Mouse (Mus musculus) megakaryocyte, adult 5-6 weeks (primary cell): Measurements from ENCODE around the gene Nfu1. TPM values are rescaled to one million over a fixed set of nuclear protein-coding genes. Genes with fewer than 3 reads are reported as not detected.

Source experiments
- ATAC-seq: 2 replicates; pipeline ENCODE4 v1.8.0; 2016; ENCODE audit warnings: mild to moderate bottlenecking, inconsistent platforms; ENCODE audit not compliant: poor library complexity, severe bottlenecking
- total RNA-seq, 2 experiments: library from RNA; stranded (forward) in 1 of 2; stranded (reverse) in 1 of 2; fragments of 153-499, 151-499 nt in 1 of 2; fragments of 221-1000, 200-1000 nt in 1 of 2; gene quantifications; 2 replicates each; pipeline versions ENCODE4 v1.2.3 to v1.2.4; 2015 to 2017

The Nfu1 gene
- total RNA-seq, 2 experiments from 2014 or later = 72.6 to 104 TPM

DNA sequence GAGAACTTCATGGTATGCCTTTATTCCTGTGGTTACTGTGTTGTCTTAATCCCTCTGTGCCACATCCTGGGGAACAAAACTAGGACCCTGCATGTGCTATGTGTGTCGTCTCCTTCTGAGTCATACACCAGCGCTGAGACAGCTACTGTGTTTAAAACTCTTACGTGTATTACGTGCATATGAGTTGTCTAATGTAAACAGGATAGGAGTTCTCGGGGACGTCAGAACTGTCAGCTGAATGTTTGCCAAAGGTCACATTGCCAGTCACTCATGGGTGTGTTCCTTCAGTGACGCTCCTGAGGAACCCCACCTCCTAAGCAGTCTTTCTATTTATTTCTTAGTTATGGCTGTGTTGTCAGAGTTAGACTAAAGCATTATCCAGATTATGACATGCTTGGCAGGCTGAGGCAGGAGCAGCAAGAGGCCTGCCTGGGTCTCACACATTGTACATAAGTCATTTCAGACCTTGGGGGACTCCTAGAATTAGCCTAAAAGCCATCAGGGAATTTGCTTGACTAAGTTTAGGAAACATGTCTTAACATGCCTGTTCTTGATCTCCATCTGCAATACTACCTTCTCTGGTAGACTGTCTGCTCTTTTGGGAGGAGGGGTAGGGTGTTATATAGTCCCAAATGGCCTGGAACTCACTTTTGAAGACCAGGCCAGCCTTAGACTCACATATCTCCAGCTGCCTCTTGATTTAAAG lies 60.3 kb downstream of the Nfu1 start:
- no peak for ATAC-seq

DNA sequence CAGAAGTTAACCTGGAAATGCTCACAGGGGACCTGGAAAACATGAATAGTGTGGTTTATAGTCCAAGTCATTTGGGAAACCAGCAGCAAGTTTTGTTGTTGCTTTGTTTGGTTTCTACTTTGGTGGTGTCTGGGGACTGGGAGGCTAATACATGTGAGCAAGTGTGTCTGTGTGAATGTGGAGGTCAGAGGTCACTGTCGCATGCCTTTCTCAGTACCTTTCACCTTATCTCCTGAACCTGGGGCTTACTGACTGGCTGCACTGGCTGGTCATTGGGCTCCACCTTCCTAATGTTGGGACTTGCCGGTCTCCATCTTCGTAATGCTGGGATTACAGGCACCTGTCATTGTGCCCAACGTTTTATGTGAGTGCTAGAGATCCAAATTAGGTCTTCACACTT lies 61.6 kb downstream of the Nfu1 start:
- no peak for ATAC-seq

DNA sequence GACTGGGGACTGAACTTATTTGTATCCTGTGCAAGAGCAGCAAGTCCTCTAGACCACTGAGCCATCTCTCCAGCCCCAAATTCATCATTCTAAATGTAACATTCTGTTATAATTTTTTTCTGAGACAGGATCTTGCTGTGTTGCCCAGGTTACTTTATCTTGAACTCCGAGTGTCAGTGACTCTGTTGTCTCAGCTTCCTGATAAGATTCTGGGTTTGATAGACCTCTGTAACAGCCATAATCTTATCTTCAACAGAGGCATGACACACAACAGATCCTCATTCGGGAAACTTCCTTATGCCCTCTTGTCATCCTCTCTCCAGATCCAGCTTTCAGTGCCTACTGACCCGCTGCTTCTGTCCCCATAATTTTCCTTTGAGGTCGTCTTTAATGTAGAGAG lies 63.7 kb downstream of the Nfu1 start:
- ATAC-seq = no peak

DNA sequence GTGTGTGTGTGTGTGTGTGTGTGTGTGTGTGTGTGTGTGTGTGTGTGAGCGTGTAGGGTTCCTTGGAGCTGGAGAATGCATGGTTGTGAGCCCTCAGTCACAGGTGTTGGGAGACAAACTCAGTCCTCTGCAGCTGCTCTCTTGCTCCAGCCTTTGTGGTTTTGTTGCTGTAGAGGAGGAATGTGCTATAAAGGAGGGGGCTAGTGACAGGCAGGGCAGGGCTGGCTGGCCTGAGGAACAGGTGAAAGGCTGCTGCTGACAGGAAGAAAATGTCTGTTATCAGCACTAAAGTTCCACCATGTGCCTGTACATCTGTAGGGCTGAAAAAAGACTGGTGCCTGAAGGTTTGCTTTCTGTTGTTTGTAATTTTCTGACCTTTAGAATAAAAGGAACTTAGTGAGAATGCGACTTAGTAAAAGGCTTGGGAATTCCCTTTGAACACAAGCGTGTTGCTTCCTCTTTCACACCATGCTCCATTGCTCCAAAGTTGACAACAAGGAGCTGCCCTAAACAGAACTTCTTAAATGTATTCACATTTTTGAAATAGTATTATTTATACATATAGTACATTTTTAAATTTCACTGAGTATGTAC lies 66.2 kb downstream of the Nfu1 start:
- peak; percentile 49 for ATAC-seq

Other genes with a start within 250 kb of the Nfu1 start
- gene Anxa4, start 215.7 kb upstream of the Nfu1 start, total RNA-seq (2015) = 41.8 and 43.7 TPM in 2 replicates
- gene Anxa4, start 215.7 kb upstream of the Nfu1 start, total RNA-seq (2017) = 55.9 and 65.7 TPM in 2 replicates
- 29.7 and 37.6 TPM in 2 replicates for gene Aak1, start 159.7 kb upstream of the Nfu1 start, total RNA-seq (2015)
- gene Aak1, start 159.7 kb upstream of the Nfu1 start, total RNA-seq (2017) = 5.3 and 12.9 TPM in 2 replicates
- 21.9 and 22.1 TPM in 2 replicates for gene Gfpt1, start 33.6 kb downstream of the Nfu1 start, total RNA-seq (2015)
- 16.4 and 25.2 TPM in 2 replicates for gene Gfpt1, start 33.6 kb downstream of the Nfu1 start, total RNA-seq (2017)
- gene D6Ertd527e, start 95.5 kb downstream of the Nfu1 start, total RNA-seq (2015) = 0.07 TPM in 1 of 2 replicates, not detected in the other
- gene D6Ertd527e, start 95.5 kb downstream of the Nfu1 start, total RNA-seq (2017) = 0.12 and 0.22 TPM in 2 replicates